Mouse (Mus musculus): ENCODE results near the gene Trmt44.

Gene Trmt44

GRCm38 (mm10) chr5:35539576-35539975 is 35.3 kb downstream of the Trmt44 start:
- no peak for DNase-seq

- DNase-seq = no peak
These were observed 36.8 kb downstream of the Trmt44 start for GRCm38 (mm10) chr5:35538022-35538421.

GRCm38 (mm10) chr5:35537474-35537873 is 37.4 kb downstream of the Trmt44 start:
- no peak for DNase-seq

- no peak for DNase-seq
These were observed 38.6 kb downstream of the Trmt44 start for GRCm38 (mm10) chr5:35536271-35536670.

GRCm38 (mm10) chr5:35531586-35531985 is 43.3 kb downstream of the Trmt44 start:
- no peak for DNase-seq

- DNase-seq = no peak
These were observed 44.4 kb downstream of the Trmt44 start for GRCm38 (mm10) chr5:35530442-35530841.

GRCm38 (mm10) chr5:35525469-35526123 is 49.3 kb downstream of the Trmt44 start, which contains the start of gene Cpz:
Cpz (minus strand) TSS chr5:35525698.
- DNase-seq = no peak

GRCm38 (mm10) chr5:35524381-35524780 is 50.5 kb downstream of the Trmt44 start:
- no peak for DNase-seq

- DNase-seq = peak; percentile 50
These were observed 51.1 kb downstream of the Trmt44 start for GRCm38 (mm10) chr5:35523735-35524134.

GRCm38 (mm10) chr5:35516781-35517180 is 58.1 kb downstream of the Trmt44 start:
- no peak for DNase-seq

- DNase-seq = peak; percentile 31
These were observed 64.3 kb downstream of the Trmt44 start for GRCm38 (mm10) chr5:35510589-35510988.

Data from cerebellum, adult 9-11 months (tissue).